Mouse (Mus musculus): Measurements from ENCODE around the gene Bax.
"Not testable (repeated sequence)": the region's sequence is repeated elsewhere in the genome, so short reads cannot be mapped to it uniquely, and the experiment has no call there.

Gene Bax

GRCm38 (mm10) chr7:45481374-45481927 lies 14.8 kb upstream of the Bax start, which contains the start of gene Tulp2:
Gene Tulp2 (plus strand): TSS chr7:45481877.
- DNase-seq (ENCODE audit: low read depth): peak; percentile 79

- DNase-seq (ENCODE audit: low read depth): not testable (repeated sequence)
These were observed 13.6 kb upstream of the Bax start for GRCm38 (mm10) chr7:45480310-45480709.

- no peak for DNase-seq (ENCODE audit: low read depth)
These were observed 12.1 kb upstream of the Bax start for GRCm38 (mm10) chr7:45478774-45479173.

GRCm38 (mm10) chr7:45477003-45477402 lies 10.3 kb upstream of the Bax start:
- DNase-seq (ENCODE audit: low read depth): peak; percentile 83

- no peak for DNase-seq (ENCODE audit: low read depth)
These were observed 9.8 kb upstream of the Bax start for GRCm38 (mm10) chr7:45476453-45476852.

- no peak for DNase-seq (ENCODE audit: low read depth)
These were observed 8.7 kb upstream of the Bax start for GRCm38 (mm10) chr7:45475291-45475969.

GRCm38 (mm10) chr7:45470869-45471268 lies 4.2 kb upstream of the Bax start:
- DNase-seq (ENCODE audit: low read depth): peak; percentile 88

GRCm38 (mm10) chr7:45467090-45467670 lies 482 bp upstream of the Bax start:
- no peak for DNase-seq (ENCODE audit: low read depth)

GRCm38 (mm10) chr7:45465549-45465948 lies 1.1 kb downstream of the Bax start:
- DNase-seq (ENCODE audit: low read depth): no peak

GRCm38 (mm10) chr7:45465112-45465511 lies 1.6 kb downstream of the Bax start:
- DNase-seq (ENCODE audit: low read depth): no peak

- no peak for DNase-seq (ENCODE audit: low read depth)
These were observed 2.5 kb downstream of the Bax start for GRCm38 (mm10) chr7:45463987-45464778.

GRCm38 (mm10) chr7:45462868-45463267 lies 3.8 kb downstream of the Bax start:
- not testable (repeated sequence) for DNase-seq (ENCODE audit: low read depth)

- no peak for DNase-seq (ENCODE audit: low read depth)
These were observed 4.4 kb downstream of the Bax start for GRCm38 (mm10) chr7:45462325-45462724.

- DNase-seq (ENCODE audit: low read depth): no peak
These were observed 4.9 kb downstream of the Bax start for GRCm38 (mm10) chr7:45461781-45462180.

GRCm38 (mm10) chr7:45461326-45461725 lies 5.4 kb downstream of the Bax start:
- no peak for DNase-seq (ENCODE audit: low read depth)

- DNase-seq (ENCODE audit: low read depth): peak; percentile 32
These were observed 5.8 kb downstream of the Bax start for GRCm38 (mm10) chr7:45460860-45461314.

GRCm38 (mm10) chr7:45460377-45460776 lies 6.3 kb downstream of the Bax start:
- no peak for DNase-seq (ENCODE audit: low read depth)

GRCm38 (mm10) chr7:45459564-45460140 lies 7.0 kb downstream of the Bax start, which contains the start of gene Ftl1:
Gene Ftl1 (minus strand): TSS chr7:45459884.
- DNase-seq (ENCODE audit: low read depth): peak; percentile 97

GRCm38 (mm10) chr7:45458748-45459563 lies 7.7 kb downstream of the Bax start:
- DNase-seq (ENCODE audit: low read depth): peak; percentile 91

GRCm38 (mm10) chr7:45457204-45458060 lies 9.3 kb downstream of the Bax start:
- no peak for DNase-seq (ENCODE audit: low read depth)
